Comparison of ENCODE assay signal across 20 mouse cellular contexts in genomic region chr1:172172381-172172780, GRCm38 (mm10). TPM values are rescaled to one million over a fixed set of nuclear protein-coding genes. Genes with fewer than 3 reads are reported as not detected.
DNase-seq lines count a peak whose midpoint lies in the region; ATAC-seq and TF ChIP-seq lines count a peak whose summit lies in the region.
"Had no signal": no experiment of that assay in that cellular context is flagged by ENCODE, and none has a peak within 500 bp of the region (broad histone marks: within the 10 kb centered on the region; RNA-seq: fewer than 3 reads in every experiment).

No protein-coding gene starts in this region.

- H3K4me3 ChIP-seq in hindbrain, embryonic 13.5 days: no peak overlapping the region
- no peak overlapping the region for H3K4me3 ChIP-seq in hindbrain, embryonic 14.5 days (replicated peaks; ENCODE audit: low read length)
- H3K4me3 ChIP-seq in liver, embryonic 14.5 days (ENCODE audit: insufficient read depth in 1 of 2, low read depth in 2 of 2, low read length in 2 of 2): no peak overlapping the region
- no peak overlapping the region for H3K4me3 ChIP-seq in liver, embryonic 11.5 days (ENCODE audit: low read depth, low read length)
- H3K4me3 ChIP-seq: embryonic facial prominence, embryonic 10.5 days; heart, embryonic 12.5 days had no signal

- DNase-seq in adrenal gland, adult 2 months: peak; percentile 62
- DNase-seq in adrenal gland, adult 18-20 months (ENCODE audit: low spot score in 2 of 2): no peak
- DNase-seq in hindbrain, embryonic 14.5 days (ENCODE audit: low spot score): no peak
- no peak for DNase-seq in liver, embryonic 14.5 days (ENCODE audit: low read depth in 3 of 3, low spot score in 3 of 3)
- no peak for DNase-seq in liver, embryonic 11.5 days (ENCODE audit: low spot score)
- no peak for DNase-seq in neural tube, embryonic 10.5 days (ENCODE audit: extremely low spot score, low spot score)
- no peak for DNase-seq in MN1 (ENCODE audit: low spot score)
- DNase-seq: cerebellum, adult 18-20 months; cerebellum, postnatal 10 days; gastrocnemius, postnatal 10 days; heart, postnatal 36 days; kidney, adult 11 months had no signal

- no peaks in the 10 kb centered on the region for H3K9me3 ChIP-seq in hindbrain, embryonic 13.5 days
- H3K9me3 ChIP-seq in hindbrain, embryonic 14.5 days (ENCODE audit: control insufficient read depth, low read length): no peaks in the 10 kb centered on the region
- no peaks in the 10 kb centered on the region for H3K9me3 ChIP-seq in liver, embryonic 14.5 days (ENCODE audit: control insufficient read depth, low read length)
- H3K9me3 ChIP-seq in liver, embryonic 11.5 days (ENCODE audit: control insufficient read depth, low read length): no peaks in the 10 kb centered on the region
- H3K9me3 ChIP-seq: embryonic facial prominence, embryonic 10.5 days; heart, embryonic 12.5 days had no signal

- 84% methylated on average over 21 of the region's 21 CpGs for WGBS in hindbrain, embryonic 13.5 days
- WGBS in hindbrain, embryonic 14.5 days: 88% methylated on average over 21 of the region's 21 CpGs
- WGBS in liver, embryonic 14.5 days (ENCODE audit: insufficient replicate concordance): 90% methylated on average over 21 of the region's 21 CpGs
- 93% methylated on average over 21 of the region's 21 CpGs for WGBS in liver, embryonic 11.5 days

- no peak for TF ChIP-seq CTCF in liver, embryonic 14.5 days (IDR thresholded peaks at IDR 0.05; ENCODE audit: low read depth)

- no peak for TF ChIP-seq EP300 in liver, embryonic 14.5 days (IDR thresholded peaks at IDR 0.05; ENCODE audit: low read depth)

- H3K36me3 ChIP-seq in hindbrain, embryonic 13.5 days: peaks cover 86% of the 10 kb centered on the region
- H3K36me3 ChIP-seq in hindbrain, embryonic 14.5 days (replicated peaks; ENCODE audit: control insufficient read depth, insufficient read depth): peaks cover 94% of the 10 kb centered on the region
- H3K36me3 ChIP-seq in liver, embryonic 14.5 days (replicated peaks; ENCODE audit: control insufficient read depth, insufficient read depth, low read depth): peaks cover 77% of the 10 kb centered on the region
- H3K36me3 ChIP-seq in liver, embryonic 11.5 days (ENCODE audit: control insufficient read depth, insufficient read depth, low read length): peaks cover 55% of the 10 kb centered on the region

- ATAC-seq in hindbrain, embryonic 13.5 days (ENCODE audit: low FRiP score): no peak
- ATAC-seq in hindbrain, embryonic 14.5 days (ENCODE audit: low FRiP score): no peak
- 0 out of 2 replicates have a peak, but pooled peaks have one; percentile 11 for ATAC-seq in liver, embryonic 14.5 days (ENCODE audit: insufficient read depth)
- ATAC-seq in liver, embryonic 11.5 days (replicated peaks; ENCODE audit: low FRiP score): no peak
- ATAC-seq: activated CD4-positive, CD25-positive, alpha-beta regulatory T cell, adult 4 months; forebrain, embryonic 14.5 days; Patski had no signal

- no peak overlapping the region for H3K4me2 ChIP-seq in hindbrain, embryonic 13.5 days
- no peak overlapping the region for H3K4me2 ChIP-seq in hindbrain, embryonic 14.5 days (replicated peaks)
- H3K4me2 ChIP-seq in liver, embryonic 14.5 days (ENCODE audit: low read depth): no peak overlapping the region
- H3K4me2 ChIP-seq in liver, embryonic 11.5 days: no peak overlapping the region
- H3K4me2 ChIP-seq: heart, embryonic 12.5 days had no signal

- H3K4me1 ChIP-seq in hindbrain, embryonic 13.5 days (replicated peaks): no peaks in the 10 kb centered on the region
- no peaks in the 10 kb centered on the region for H3K4me1 ChIP-seq in hindbrain, embryonic 14.5 days (replicated peaks; ENCODE audit: control insufficient read depth, insufficient read depth, low read length)
- H3K4me1 ChIP-seq in liver, embryonic 14.5 days (replicated peaks; ENCODE audit: control insufficient read depth in 2 of 2, insufficient read depth in 2 of 2, low read length in 1 of 2): no peaks in the 10 kb centered on the region
- H3K4me1 ChIP-seq in liver, embryonic 11.5 days (replicated peaks; ENCODE audit: control insufficient read depth, insufficient read depth, low read length): no peaks in the 10 kb centered on the region
- H3K4me1 ChIP-seq: embryonic facial prominence, embryonic 10.5 days had no signal

- H3K27me3 ChIP-seq in hindbrain, embryonic 13.5 days: no peaks in the 10 kb centered on the region
- no peaks in the 10 kb centered on the region for H3K27me3 ChIP-seq in hindbrain, embryonic 14.5 days (ENCODE audit: control insufficient read depth, insufficient read depth, low read length)
- no peaks in the 10 kb centered on the region for H3K27me3 ChIP-seq in liver, embryonic 14.5 days (ENCODE audit: control insufficient read depth, insufficient read depth, low read length)
- no peaks in the 10 kb centered on the region for H3K27me3 ChIP-seq in liver, embryonic 11.5 days (replicated peaks; ENCODE audit: control insufficient read depth, insufficient read depth, low read length)
- H3K27me3 ChIP-seq: heart, embryonic 12.5 days; Patski had no signal

- no peak overlapping the region for H3K9ac ChIP-seq in hindbrain, embryonic 13.5 days
- H3K9ac ChIP-seq in hindbrain, embryonic 14.5 days: no peak overlapping the region
- H3K9ac ChIP-seq in liver, embryonic 14.5 days (replicated peaks): no peak overlapping the region
- H3K9ac ChIP-seq in liver, embryonic 11.5 days (ENCODE audit: low read depth, low read length): no peak overlapping the region
- H3K9ac ChIP-seq: heart, embryonic 12.5 days had no signal

- peak overlapping the region; percentile 30; the same call in 1 of the 2 replicates for H3K27ac ChIP-seq in hindbrain, embryonic 13.5 days
- H3K27ac ChIP-seq in hindbrain, embryonic 14.5 days: no peak overlapping the region
- no peak overlapping the region for H3K27ac ChIP-seq in liver, embryonic 14.5 days
- H3K27ac ChIP-seq in liver, embryonic 11.5 days (ENCODE audit: low read depth, low read length): no peak overlapping the region
- H3K27ac ChIP-seq: embryonic facial prominence, embryonic 10.5 days; hindbrain, postnatal 0 days had no signal

RNA-seq across cellular contexts. Expression of gene Dcaf8, which starts 24.5 kb away (rescaled TPM):
- total RNA-seq in adrenal gland, adult 2 months (2021): 100 to 1,000 TPM; 110 to 120 TPM
- 61.1 and 64.8 TPM in 2 replicates for polyA plus RNA-seq in adrenal gland, adult 2 months (2012; rRNA removed)
- 100 to 1,000 TPM in 1 of 2 experiments, 10 to 100 TPM in 1; 98.5 to 125 TPM for total RNA-seq in adrenal gland, adult 18-20 months (2021)
- 100 and 107 TPM in 2 replicates for polyA plus RNA-seq in hindbrain, embryonic 13.5 days (2015; fragmentation: Nextera tagmentation; extraction: Ambion mirVana)
- polyA plus RNA-seq in hindbrain, embryonic 14.5 days (2014; fragmentation: Nextera tagmentation; extraction: Ambion mirVana): 70.1 and 71.7 TPM in 2 replicates
- 25.4 and 34.6 TPM in 2 replicates for polyA plus RNA-seq in liver, embryonic 14.5 days (2012; rRNA removed)
- polyA plus RNA-seq in liver, embryonic 14.5 days (2014; fragmentation: Nextera tagmentation; extraction: Ambion mirVana): 36.2 and 40.1 TPM in 2 replicates
- polyA plus RNA-seq in liver, embryonic 11.5 days (2014; fragmentation: Nextera tagmentation; extraction: Ambion mirVana): 89.2 and 102 TPM in 2 replicates

RNA-seq across cellular contexts. Expression of gene Pea15a, which starts 34.2 kb away (rescaled TPM):
- 10 to 100 TPM; 68.0 to 71.3 TPM for total RNA-seq in adrenal gland, adult 2 months (2021)
- 22.1 and 24.5 TPM in 2 replicates for polyA plus RNA-seq in adrenal gland, adult 2 months (2012; rRNA removed)
- 10 to 100 TPM; 55.2 to 72.6 TPM for total RNA-seq in adrenal gland, adult 18-20 months (2021)
- 400 and 410 TPM in 2 replicates for polyA plus RNA-seq in hindbrain, embryonic 13.5 days (2015; fragmentation: Nextera tagmentation; extraction: Ambion mirVana)
- polyA plus RNA-seq in hindbrain, embryonic 14.5 days (2014; fragmentation: Nextera tagmentation; extraction: Ambion mirVana): 363 and 428 TPM in 2 replicates
- 10.4 and 11.1 TPM in 2 replicates for polyA plus RNA-seq in liver, embryonic 14.5 days (2012; rRNA removed)
- 14.4 and 16.5 TPM in 2 replicates for polyA plus RNA-seq in liver, embryonic 14.5 days (2014; fragmentation: Nextera tagmentation; extraction: Ambion mirVana)
- polyA plus RNA-seq in liver, embryonic 11.5 days (2014; fragmentation: Nextera tagmentation; extraction: Ambion mirVana): 43.4 and 44.8 TPM in 2 replicates

RNA-seq across cellular contexts. Expression of gene Pex19, which starts 45.8 kb away (rescaled TPM):
- total RNA-seq in adrenal gland, adult 2 months (2021): 100 to 1,000 TPM; 112 to 114 TPM
- 104 and 114 TPM in 2 replicates for polyA plus RNA-seq in adrenal gland, adult 2 months (2012; rRNA removed)
- 100 to 1,000 TPM; 121 to 130 TPM for total RNA-seq in adrenal gland, adult 18-20 months (2021)
- 163 and 168 TPM in 2 replicates for polyA plus RNA-seq in hindbrain, embryonic 13.5 days (2015; fragmentation: Nextera tagmentation; extraction: Ambion mirVana)
- polyA plus RNA-seq in hindbrain, embryonic 14.5 days (2014; fragmentation: Nextera tagmentation; extraction: Ambion mirVana): 150 and 153 TPM in 2 replicates
- polyA plus RNA-seq in liver, embryonic 14.5 days (2012; rRNA removed): 19.8 and 20.1 TPM in 2 replicates
- 30.1 and 32.9 TPM in 2 replicates for polyA plus RNA-seq in liver, embryonic 14.5 days (2014; fragmentation: Nextera tagmentation; extraction: Ambion mirVana)
- polyA plus RNA-seq in liver, embryonic 11.5 days (2014; fragmentation: Nextera tagmentation; extraction: Ambion mirVana): 81.8 and 86.4 TPM in 2 replicates

RNA-seq across cellular contexts. Expression of gene Casq1, which starts 47.3 kb away (rescaled TPM):
- total RNA-seq in adrenal gland, adult 2 months (2021): under 1 TPM; 0.31 to 0.46 TPM
- 0.13 and 0.24 TPM in 2 replicates for polyA plus RNA-seq in adrenal gland, adult 2 months (2012; rRNA removed)
- 1 to 10 TPM in 1 of 2 experiments, under 1 TPM in 1; 0.66 to 1.9 TPM for total RNA-seq in adrenal gland, adult 18-20 months (2021)
- polyA plus RNA-seq in hindbrain, embryonic 13.5 days (2015; fragmentation: Nextera tagmentation; extraction: Ambion mirVana): 2.3 and 2.4 TPM in 2 replicates
- 1.4 and 2.2 TPM in 2 replicates for polyA plus RNA-seq in hindbrain, embryonic 14.5 days (2014; fragmentation: Nextera tagmentation; extraction: Ambion mirVana)
- 0.09 and 0.11 TPM in 2 replicates for polyA plus RNA-seq in liver, embryonic 14.5 days (2012; rRNA removed)
- 0.22 TPM in 1 of 2 replicates, not detected in the other for polyA plus RNA-seq in liver, embryonic 14.5 days (2014; fragmentation: Nextera tagmentation; extraction: Ambion mirVana)
- polyA plus RNA-seq in liver, embryonic 11.5 days (2014; fragmentation: Nextera tagmentation; extraction: Ambion mirVana): 2.2 and 4.1 TPM in 2 replicates
- total RNA-seq: MEL had no signal
- polyA plus RNA-seq: activated CD4-positive, CD25-positive, alpha-beta regulatory T cell, adult 4 months had no signal
